ENCODE assay signal across 19 mouse cellular contexts in the genomic region with DNA sequence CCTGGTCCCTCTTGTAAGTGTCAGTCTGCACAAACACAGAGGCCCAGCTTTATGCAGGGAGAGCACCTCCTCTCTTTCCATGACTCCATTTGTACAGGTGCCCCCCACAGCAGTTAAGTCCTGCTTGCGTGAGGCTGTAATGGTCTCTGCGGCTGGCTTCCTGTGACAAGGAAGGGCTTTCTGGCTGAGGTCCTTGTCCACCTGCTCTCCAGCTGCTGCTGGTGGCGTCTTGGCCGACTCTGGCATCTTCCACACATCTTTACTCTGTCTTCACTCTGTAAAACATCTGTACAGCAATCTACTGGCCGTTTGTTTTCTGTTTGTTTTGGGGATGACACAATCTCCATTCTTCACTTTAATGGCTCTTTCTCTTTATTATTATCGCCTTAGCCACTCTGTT.
DNase-seq lines count a peak whose midpoint lies in the region; ATAC-seq and TF ChIP-seq lines count a peak whose summit lies in the region.
"Had no signal": no experiment of that assay in that cellular context is flagged by ENCODE, and none has a peak within 500 bp of the region (broad histone marks: within the 10 kb centered on the region; RNA-seq: fewer than 3 reads in every experiment).

No protein-coding gene starts in this region.

- TF ChIP-seq EP300 in heart, adult 2 months (IDR thresholded peaks at IDR 0.05; ENCODE audit: insufficient read depth, low read depth, low read length) = 0 out of 2 replicates have a peak, but pooled peaks have one; percentile 22

- no peak overlapping the region for H3K4me2 ChIP-seq in lung, embryonic 14.5 days
- H3K4me2 ChIP-seq in embryonic facial prominence, embryonic 15.5 days (replicated peaks) = no peak overlapping the region
- H3K4me2 ChIP-seq in limb, embryonic 15.5 days = no peak overlapping the region
- H3K4me2 ChIP-seq: heart, embryonic 13.5 days; hindbrain, embryonic 12.5 days; liver, embryonic 12.5 days; midbrain, embryonic 13.5 days; neural tube, embryonic 12.5 days had no signal

- TF ChIP-seq POLR2A in heart, adult 2 months (IDR thresholded peaks at IDR 0.05; ENCODE audit: insufficient read depth, low read depth, low read length) = no peak

- 57% methylated on average over 6 of the region's 6 CpGs for WGBS in heart, adult 2 months
- 18% methylated on average over 6 of the region's 6 CpGs for WGBS in lung, embryonic 14.5 days
- 36% methylated on average over 6 of the region's 6 CpGs for WGBS in embryonic facial prominence, embryonic 15.5 days
- WGBS in limb, embryonic 15.5 days = 28% methylated on average over 6 of the region's 6 CpGs

- no peak overlapping the region for H3K4me3 ChIP-seq in heart, adult 2 months
- no peak overlapping the region for H3K4me3 ChIP-seq in lung, embryonic 14.5 days (ENCODE audit: low read depth, low read length)
- no peak overlapping the region for H3K4me3 ChIP-seq in embryonic facial prominence, embryonic 15.5 days (replicated peaks)
- no peak overlapping the region for H3K4me3 ChIP-seq in limb, embryonic 15.5 days
- H3K4me3 ChIP-seq: gastrocnemius, adult 2 months; heart, embryonic 13.5 days; hindbrain, embryonic 12.5 days; liver, embryonic 12.5 days; midbrain, embryonic 13.5 days; neural tube, embryonic 12.5 days had no signal

- H3K27me3 ChIP-seq in heart, adult 2 months (ENCODE audit: control insufficient read depth, insufficient read depth, low read length) = no peaks in the 10 kb centered on the region
- H3K27me3 ChIP-seq in lung, embryonic 14.5 days (ENCODE audit: insufficient read depth, low read length) = peaks cover 13% of the 10 kb centered on the region; the same call in 1 of the 2 replicates
- no peaks in the 10 kb centered on the region for H3K27me3 ChIP-seq in embryonic facial prominence, embryonic 15.5 days
- H3K27me3 ChIP-seq in limb, embryonic 15.5 days = no peaks in the 10 kb centered on the region
- H3K27me3 ChIP-seq: heart, embryonic 13.5 days; liver, embryonic 12.5 days had no signal

- H3K27ac ChIP-seq in heart, adult 2 months = no peak overlapping the region
- no peak overlapping the region for H3K27ac ChIP-seq in lung, embryonic 14.5 days (ENCODE audit: low read depth)
- peak overlapping the region; percentile 58 for H3K27ac ChIP-seq in embryonic facial prominence, embryonic 15.5 days (replicated peaks)
- peak overlapping the region; percentile 87; the same call in 1 of the 2 replicates for H3K27ac ChIP-seq in limb, embryonic 15.5 days
- H3K27ac ChIP-seq: gastrocnemius, adult 2 months; heart, embryonic 13.5 days; hindbrain, embryonic 12.5 days; liver, embryonic 12.5 days; midbrain, embryonic 13.5 days; neural tube, embryonic 12.5 days had no signal

- H3K9me3 ChIP-seq in lung, embryonic 14.5 days (ENCODE audit: low read depth, low read length) = no peaks in the 10 kb centered on the region
- no peaks in the 10 kb centered on the region for H3K9me3 ChIP-seq in embryonic facial prominence, embryonic 15.5 days (replicated peaks)
- H3K9me3 ChIP-seq in limb, embryonic 15.5 days = no peaks in the 10 kb centered on the region
- H3K9me3 ChIP-seq: heart, embryonic 13.5 days; liver, embryonic 12.5 days; midbrain, embryonic 13.5 days; neural tube, embryonic 12.5 days had no signal

- ATAC-seq in lung, embryonic 14.5 days (ENCODE audit: insufficient read depth) = peak; percentile 44; the same call in 1 of the 2 replicates
- no peak for ATAC-seq in embryonic facial prominence, embryonic 15.5 days (ENCODE audit: insufficient number of reproducible peaks, low FRiP score, low TSS enrichment, low read depth)
- no peak for ATAC-seq in limb, embryonic 15.5 days (ENCODE audit: insufficient number of reproducible peaks, low FRiP score, low TSS enrichment, low read depth)
- ATAC-seq: inflammation-experienced regulatory T-cells, adult 6 months; liver, embryonic 12.5 days; midbrain, embryonic 13.5 days had no signal

- intact Hi-C loops in heart, adult 2 months (cut with DNase I) = no loop called here
- intact Hi-C loops in heart, postnatal 36 days (cut with DNase I) = no loop called here

- no peaks in the 10 kb centered on the region for H3K4me1 ChIP-seq in heart, adult 2 months (ENCODE audit: control insufficient read depth, insufficient read depth, low read length)
- peaks cover 45% of the 10 kb centered on the region for H3K4me1 ChIP-seq in lung, embryonic 14.5 days (ENCODE audit: insufficient read depth)
- H3K4me1 ChIP-seq in embryonic facial prominence, embryonic 15.5 days = peaks cover 79% of the 10 kb centered on the region
- H3K4me1 ChIP-seq in limb, embryonic 15.5 days = peaks cover 86% of the 10 kb centered on the region
- H3K4me1 ChIP-seq: liver, embryonic 12.5 days had no signal

- no peaks in the 10 kb centered on the region for H3K79me2 ChIP-seq in heart, adult 2 months (replicated peaks; ENCODE audit: control insufficient read depth, insufficient read depth, low read length)

- no peak for TF ChIP-seq CTCF in heart, adult 2 months (IDR thresholded peaks at IDR 0.05)
- no peak for TF ChIP-seq CTCF in lung, embryonic 14.5 days (IDR thresholded peaks at IDR 0.05; ENCODE audit: low read depth)

- DNase-seq in heart, adult 2 months = peak in 1 of 2 experiments; percentile 48
- DNase-seq in heart, postnatal 36 days = no peak
- DNase-seq in lung, embryonic 14.5 days = peak; percentile 74
- DNase-seq in lung, postnatal 14 days = no peak
- no peak for DNase-seq in embryo, embryonic 10.5 days (ENCODE audit: low spot score)
- DNase-seq: adrenal gland, postnatal 36 days; cerebellum, adult 18-20 months; cerebellum, postnatal 36 days; gastrocnemius, adult 2 months; kidney, adult 9 months; right cerebral cortex, postnatal 4 days had no signal

- no peaks in the 10 kb centered on the region for H3K36me3 ChIP-seq in heart, adult 2 months (ENCODE audit: control insufficient read depth, insufficient read depth, low read length)
- H3K36me3 ChIP-seq in lung, embryonic 14.5 days (ENCODE audit: insufficient read depth) = no peaks in the 10 kb centered on the region
- H3K36me3 ChIP-seq in embryonic facial prominence, embryonic 15.5 days = no peaks in the 10 kb centered on the region
- H3K36me3 ChIP-seq in limb, embryonic 15.5 days = no peaks in the 10 kb centered on the region
- H3K36me3 ChIP-seq: heart, embryonic 13.5 days; hindbrain, embryonic 12.5 days; liver, embryonic 12.5 days; midbrain, embryonic 13.5 days; neural tube, embryonic 12.5 days had no signal

- H3K9ac ChIP-seq in heart, adult 2 months (ENCODE audit: low read depth, low read length) = no peak overlapping the region
- no peak overlapping the region for H3K9ac ChIP-seq in lung, embryonic 14.5 days
- no peak overlapping the region for H3K9ac ChIP-seq in embryonic facial prominence, embryonic 15.5 days
- no peak overlapping the region for H3K9ac ChIP-seq in limb, embryonic 15.5 days
- H3K9ac ChIP-seq: heart, embryonic 13.5 days; hindbrain, embryonic 12.5 days; liver, embryonic 12.5 days; midbrain, embryonic 13.5 days; neural tube, embryonic 12.5 days had no signal

Comparison
In these comparisons a context has a peak if more than half of its experiments do, and no peak if none do; other contexts are left out.
1. H3K27ac ChIP-seq: peak in embryonic facial prominence, embryonic 15.5 days (single experiment) and limb, embryonic 15.5 days (single experiment); none in heart, adult 2 months (single experiment) and lung, embryonic 14.5 days (single experiment).